Mouse (Mus musculus): ENCODE results near the gene Klhl18. TPM values are rescaled to one million over a fixed set of nuclear protein-coding genes. Genes with fewer than 3 reads are reported as not detected.

The Klhl18 gene
- polyA plus RNA-seq, 1 experiment from 2014 or later = 7.5 TPM

Other genes starting within 250 kb of the Klhl18 start
- 3.1 and 4.8 TPM in 2 replicates for gene Cspg5, start 232.9 kb downstream of the Klhl18 start, polyA plus RNA-seq (2014; fragmentation: Nextera tagmentation; extraction: Ambion mirVana)
- gene Elp6, start 171.5 kb downstream of the Klhl18 start, polyA plus RNA-seq (2014; fragmentation: Nextera tagmentation; extraction: Ambion mirVana) = 35.1 and 37.7 TPM in 2 replicates
- gene Scap, start 143.4 kb downstream of the Klhl18 start, polyA plus RNA-seq (2014; fragmentation: Nextera tagmentation; extraction: Ambion mirVana) = 23.2 and 23.6 TPM in 2 replicates
- 11.0 and 14.6 TPM in 2 replicates for gene Ptpn23, start 68.5 kb downstream of the Klhl18 start, polyA plus RNA-seq (2014; fragmentation: Nextera tagmentation; extraction: Ambion mirVana)
- 1.5 and 2.3 TPM in 2 replicates for gene Ngp, start 56.9 kb downstream of the Klhl18 start, polyA plus RNA-seq (2014; fragmentation: Nextera tagmentation; extraction: Ambion mirVana)
- gene Kif9, start 264 bp upstream of the Klhl18 start, polyA plus RNA-seq (2014; fragmentation: Nextera tagmentation; extraction: Ambion mirVana) = 0.59 and 1.2 TPM in 2 replicates
- gene Setd2, start 55.9 kb upstream of the Klhl18 start, polyA plus RNA-seq (2014; fragmentation: Nextera tagmentation; extraction: Ambion mirVana) = 49.8 and 51.1 TPM in 2 replicates
- 25.1 and 29.2 TPM in 2 replicates for gene Nradd, start 147.8 kb upstream of the Klhl18 start, polyA plus RNA-seq (2014; fragmentation: Nextera tagmentation; extraction: Ambion mirVana)
- 0.70 and 0.71 TPM in 2 replicates for gene Nbeal2, start 177.5 kb upstream of the Klhl18 start, polyA plus RNA-seq (2014; fragmentation: Nextera tagmentation; extraction: Ambion mirVana)
- gene Ccdc12, start 179.8 kb upstream of the Klhl18 start, polyA plus RNA-seq (2014; fragmentation: Nextera tagmentation; extraction: Ambion mirVana) = 117 and 118 TPM in 2 replicates